Mouse (Mus musculus) hematopoietic multipotent progenitor cell, adult 10-12 weeks (in vitro differentiated cells): Measurements from ENCODE around the gene Gpr176. TPM values are rescaled to one million over a fixed set of nuclear protein-coding genes. Genes with fewer than 3 reads are reported as not detected.

Experiments
- polyA plus RNA-seq: library from polyadenylated mRNA; stranded (reverse); fragments of >175 nt; gene quantifications from 2 replicates; pipeline ENCODE4 v1.2.3, GENCODE M21; 2012; ENCODE audit warnings: low replicate concordance

The Gpr176 gene
- polyA plus RNA-seq: 0.17 and 0.26 TPM in 2 replicates

DNA sequence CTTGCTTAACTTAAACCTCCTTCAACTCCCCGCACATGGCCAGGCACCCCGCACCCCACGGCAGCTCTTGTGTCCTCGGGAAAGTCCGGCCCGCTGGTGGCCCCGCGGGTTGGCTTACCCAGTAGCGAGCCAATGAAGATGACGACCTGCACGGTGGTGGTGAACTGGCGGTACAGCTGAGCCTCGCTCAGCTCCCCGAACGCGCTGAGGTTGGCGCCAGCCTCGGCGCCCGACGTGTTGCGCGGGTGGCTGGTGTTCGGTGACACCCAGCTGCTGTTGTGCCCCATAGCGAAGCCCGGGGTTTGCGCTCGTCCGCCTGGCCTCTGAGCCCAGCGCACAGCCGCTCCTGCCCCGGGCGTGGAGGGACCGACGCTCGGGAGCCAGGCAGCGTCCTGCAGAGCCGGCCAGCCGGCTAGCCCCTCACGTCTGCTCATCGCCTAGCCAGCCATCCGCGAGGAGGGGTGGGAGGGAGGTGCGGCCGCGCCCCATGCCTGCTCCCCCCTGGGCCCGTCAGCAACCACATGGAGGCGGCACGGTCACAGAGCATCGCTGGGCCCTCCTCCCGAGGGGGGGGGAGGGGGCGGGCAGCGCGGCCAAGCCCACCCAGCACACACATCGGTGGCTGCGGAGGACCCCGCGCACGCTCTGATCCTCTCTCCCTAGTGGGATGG is at the start of gene Gpr176:
Gene Gpr176 (minus strand): TSS at position 519 of the 671 bp plus-strand sequence.

DNA sequence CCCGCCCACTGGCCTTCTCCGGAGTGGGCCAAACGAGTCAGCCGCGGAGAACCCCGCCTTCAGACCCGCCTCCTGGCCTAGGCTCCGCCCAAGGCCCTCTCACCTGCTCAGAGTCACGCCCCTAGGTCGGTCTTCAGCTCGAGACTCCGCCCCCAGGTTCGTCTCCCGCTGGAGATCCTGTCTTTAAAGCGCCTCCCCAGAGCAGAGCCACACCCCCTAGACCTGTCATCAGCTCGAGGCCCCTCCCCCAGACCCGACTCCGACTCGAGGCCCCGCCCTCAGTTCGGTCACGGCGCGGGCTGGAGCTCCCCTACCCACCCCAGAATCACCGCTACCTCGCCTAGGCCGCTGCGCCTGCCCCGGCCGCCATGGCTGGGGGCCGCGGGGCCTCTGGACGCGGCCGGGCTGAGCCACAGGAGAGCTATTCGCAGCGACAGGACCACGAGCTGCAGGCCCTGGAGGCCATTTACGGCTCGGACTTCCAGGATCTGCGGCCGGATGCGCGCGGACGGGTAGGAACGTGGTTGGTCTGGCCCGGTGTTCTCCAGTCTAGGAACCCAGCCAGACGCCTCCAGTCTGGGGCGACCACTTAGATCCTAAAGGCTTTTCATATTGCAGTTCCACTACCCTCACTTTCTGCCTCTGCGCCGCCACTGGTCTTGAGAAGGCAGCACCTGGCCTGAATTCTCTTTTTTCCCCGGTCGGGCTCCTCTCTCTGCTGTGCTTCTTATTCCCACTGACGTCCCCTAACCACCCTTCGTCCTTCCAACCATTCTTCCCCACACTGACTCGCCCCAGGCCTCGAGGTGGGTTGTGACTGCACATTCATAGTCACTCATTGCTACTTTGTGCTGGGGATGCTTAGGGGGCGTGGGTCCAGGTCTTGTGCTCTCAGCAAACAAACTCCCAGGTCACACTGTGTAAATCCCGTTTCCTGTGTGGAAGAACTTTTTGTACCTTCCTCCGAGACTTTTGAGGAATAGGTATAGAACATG is 15.4 kb upstream of the Gpr176 start, which contains the start of gene Eif2ak4:
Gene Eif2ak4 (plus strand): TSS at position 278 of the 995 bp plus-strand sequence.

DNA sequence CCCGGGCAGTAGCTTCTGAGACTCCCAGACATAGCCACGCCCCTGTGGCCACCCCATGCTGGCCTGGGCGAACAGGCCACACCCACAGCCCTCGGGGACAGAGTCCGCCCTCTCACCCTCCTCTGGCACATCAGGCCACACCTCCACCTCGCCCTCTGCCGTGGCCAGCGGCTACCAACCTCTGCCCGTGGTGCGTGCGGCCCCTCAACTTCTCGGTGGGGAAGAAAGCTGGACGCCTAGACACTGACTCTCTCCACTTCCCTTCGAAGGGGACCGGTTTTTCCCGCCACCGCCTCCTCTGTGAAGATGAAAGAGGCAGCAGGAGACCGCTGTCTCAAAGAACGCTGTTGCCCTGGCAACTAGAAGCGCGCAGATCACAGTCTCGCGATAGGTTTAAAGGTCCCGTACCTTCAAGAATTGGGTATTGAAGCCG is 116.6 kb downstream of the Gpr176 start, which contains the start of gene Fsip1:
Gene Fsip1 (minus strand): TSS at position 346 of the 433 bp plus-strand sequence.

Other genes starting within 250 kb of the Gpr176 start
- gene Fsip1, start 116.5 kb downstream of the Gpr176 start, polyA plus RNA-seq: 0.27 TPM in 1 of 2 replicates, not detected in the other
- gene Eif2ak4, start 15.2 kb upstream of the Gpr176 start, polyA plus RNA-seq: 8.2 and 9.3 TPM in 2 replicates
- gene Srp14, start 106.3 kb upstream of the Gpr176 start, polyA plus RNA-seq: 6.2 and 83.2 TPM in 2 replicates
- 112 and 168 TPM in 2 replicates for gene Bmf, start 176.3 kb upstream of the Gpr176 start, polyA plus RNA-seq
- 2.6 and 4.6 TPM in 2 replicates for gene Bub1b, start 224.8 kb upstream of the Gpr176 start, polyA plus RNA-seq